ENCODE assay signal across 10 mouse cellular contexts in genomic region chr1:40358771-40359181, GRCm38 (mm10). TPM values are rescaled to one million over a fixed set of nuclear protein-coding genes. Genes with fewer than 3 reads are reported as not detected.
A peak's percentile ranks its signal among the peaks of the same experiment; 100 is the strongest.
DNase-seq lines count a peak whose midpoint lies in the region; ATAC-seq and TF ChIP-seq lines count a peak whose summit lies in the region.
"Had no signal": no experiment of that assay in that cellular context is flagged by ENCODE, and none has a peak within 500 bp of the region (broad histone marks: within the 10 kb centered on the region; RNA-seq: fewer than 3 reads in every experiment).

No protein-coding gene starts in this region.

- H3K36me3 ChIP-seq in intestine, embryonic 16.5 days (ENCODE audit: control insufficient read depth, insufficient read depth, low read length) = no peaks in the 10 kb centered on the region
- H3K36me3 ChIP-seq in intestine, embryonic 15.5 days = no peaks in the 10 kb centered on the region
- no peaks in the 10 kb centered on the region for H3K36me3 ChIP-seq in G1E (replicated peaks)
- no peaks in the 10 kb centered on the region for H3K36me3 ChIP-seq in embryonic facial prominence, embryonic 10.5 days (replicated peaks)
- no peaks in the 10 kb centered on the region for H3K36me3 ChIP-seq in liver, embryonic 12.5 days
- H3K36me3 ChIP-seq: midbrain, embryonic 13.5 days had no signal

- no peaks in the 10 kb centered on the region for H3K27me3 ChIP-seq in intestine, embryonic 16.5 days (replicated peaks; ENCODE audit: control insufficient read depth, insufficient read depth, low read length)
- no peaks in the 10 kb centered on the region for H3K27me3 ChIP-seq in intestine, embryonic 15.5 days (replicated peaks)
- H3K27me3 ChIP-seq in G1E (ENCODE audit: insufficient read depth, low read length) = no peaks in the 10 kb centered on the region
- H3K27me3 ChIP-seq in embryonic facial prominence, embryonic 10.5 days (replicated peaks; ENCODE audit: low read depth, poor library complexity, severe bottlenecking) = no peaks in the 10 kb centered on the region
- no peaks in the 10 kb centered on the region for H3K27me3 ChIP-seq in liver, embryonic 12.5 days (replicated peaks)
- H3K27me3 ChIP-seq: forebrain, embryonic 13.5 days; midbrain, embryonic 13.5 days had no signal

- WGBS in intestine, embryonic 16.5 days = 59% methylated on average over 4 of the region's 4 CpGs
- WGBS in intestine, embryonic 15.5 days = 56% methylated on average over 4 of the region's 4 CpGs
- WGBS in embryonic facial prominence, embryonic 10.5 days = 80% methylated on average over 4 of the region's 4 CpGs
- 35% methylated on average over 4 of the region's 4 CpGs for WGBS in liver, embryonic 12.5 days (ENCODE audit: insufficient replicate concordance)

- no peak overlapping the region for H3K4me3 ChIP-seq in intestine, embryonic 16.5 days (ENCODE audit: low read length)
- H3K4me3 ChIP-seq in intestine, embryonic 15.5 days (replicated peaks) = no peak overlapping the region
- peak overlapping the region; percentile 13; the same call in 1 of the 2 replicates for H3K4me3 ChIP-seq in G1E (ENCODE audit: low read depth, low read length)
- no peak overlapping the region for H3K4me3 ChIP-seq in embryonic facial prominence, embryonic 10.5 days
- no peak overlapping the region for H3K4me3 ChIP-seq in liver, embryonic 12.5 days
- H3K4me3 ChIP-seq: forebrain, embryonic 13.5 days; midbrain, embryonic 13.5 days had no signal

- no peak overlapping the region for H3K4me2 ChIP-seq in intestine, embryonic 16.5 days (ENCODE audit: low read depth, low read length)
- no peak overlapping the region for H3K4me2 ChIP-seq in intestine, embryonic 15.5 days (replicated peaks)
- no peak overlapping the region for H3K4me2 ChIP-seq in liver, embryonic 12.5 days
- H3K4me2 ChIP-seq: forebrain, embryonic 13.5 days; midbrain, embryonic 13.5 days had no signal

- no peak overlapping the region for H3K27ac ChIP-seq in intestine, embryonic 16.5 days (ENCODE audit: low read length)
- no peak overlapping the region for H3K27ac ChIP-seq in intestine, embryonic 15.5 days
- H3K27ac ChIP-seq in embryonic facial prominence, embryonic 10.5 days (replicated peaks) = 0 out of 2 replicates have a peak overlapping the region, but pooled peaks have one; percentile 48
- H3K27ac ChIP-seq in liver, embryonic 12.5 days = no peak overlapping the region
- H3K27ac ChIP-seq: forebrain, embryonic 13.5 days; midbrain, embryonic 13.5 days had no signal

- H3K9me3 ChIP-seq in intestine, embryonic 16.5 days (ENCODE audit: control insufficient read depth, low read length) = no peaks in the 10 kb centered on the region
- H3K9me3 ChIP-seq in intestine, embryonic 15.5 days = no peaks in the 10 kb centered on the region
- H3K9me3 ChIP-seq in G1E (replicated peaks) = no peaks in the 10 kb centered on the region
- no peaks in the 10 kb centered on the region for H3K9me3 ChIP-seq in embryonic facial prominence, embryonic 10.5 days
- no peaks in the 10 kb centered on the region for H3K9me3 ChIP-seq in liver, embryonic 12.5 days (replicated peaks)
- H3K9me3 ChIP-seq: forebrain, embryonic 13.5 days; midbrain, embryonic 13.5 days had no signal

- DNase-seq in G1E (ENCODE audit: low spot score) = peak; percentile 54
- no peak for DNase-seq in embryonic facial prominence, embryonic 10.5 days (ENCODE audit: low spot score)
- no peak for DNase-seq in layer of hippocampus, adult 18-20 months (ENCODE audit: low spot score in 2 of 2)
- no peak for DNase-seq in cerebellum, adult 8-10 months
- DNase-seq: cerebellum, adult 18-20 months had no signal

- H3K9ac ChIP-seq in intestine, embryonic 16.5 days (ENCODE audit: low read depth, low read length) = no peak overlapping the region
- H3K9ac ChIP-seq in intestine, embryonic 15.5 days = no peak overlapping the region
- H3K9ac ChIP-seq in liver, embryonic 12.5 days = no peak overlapping the region
- H3K9ac ChIP-seq: forebrain, embryonic 13.5 days; midbrain, embryonic 13.5 days had no signal

- peak; percentile 26; the same call in 1 of the 2 replicates for ATAC-seq in intestine, embryonic 16.5 days
- no peak for ATAC-seq in intestine, embryonic 15.5 days
- peak; percentile 74 for ATAC-seq in G1E (ENCODE audit: extremely low read depth, insufficient number of reproducible peaks, low FRiP score, poor library complexity, severe bottlenecking)
- peak; percentile 44; the same call in 1 of the 2 replicates for ATAC-seq in liver, embryonic 12.5 days
- ATAC-seq: forebrain, embryonic 13.5 days; midbrain, embryonic 13.5 days had no signal

- no peak for TF ChIP-seq CTCF in G1E (IDR thresholded peaks at IDR 0.05; ENCODE audit: low read depth, low read length)

- no peaks in the 10 kb centered on the region for H3K4me1 ChIP-seq in intestine, embryonic 16.5 days (ENCODE audit: control insufficient read depth, insufficient read depth, low read length)
- H3K4me1 ChIP-seq in intestine, embryonic 15.5 days (replicated peaks) = peaks cover 2% of the 10 kb centered on the region; the same call in 1 of the 2 replicates
- peaks cover 98% of the 10 kb centered on the region for H3K4me1 ChIP-seq in G1E (ENCODE audit: insufficient read depth, low read depth, low read length)
- H3K4me1 ChIP-seq in embryonic facial prominence, embryonic 10.5 days = peaks cover 24% of the 10 kb centered on the region
- H3K4me1 ChIP-seq in liver, embryonic 12.5 days = peaks cover 43% of the 10 kb centered on the region
- H3K4me1 ChIP-seq: forebrain, embryonic 13.5 days; midbrain, embryonic 13.5 days had no signal

RNA-seq across cellular contexts. Expression of gene Il1rl2, which starts 34.4 kb away (rescaled TPM):
- 4.4 and 5.2 TPM in 2 replicates for polyA plus RNA-seq in intestine, embryonic 16.5 days (2015; fragmentation: Nextera tagmentation; extraction: Ambion mirVana)
- 4.9 and 5.3 TPM in 2 replicates for polyA plus RNA-seq in intestine, embryonic 15.5 days (2015; fragmentation: Nextera tagmentation; extraction: Ambion mirVana)
- 0.83 and 1.2 TPM in 2 replicates for total RNA-seq in G1E (2014; fragmentation: Nextera tagmentation)
- total RNA-seq in G1E (2017) = 0.12 and 0.33 TPM in 2 replicates
- polyA plus RNA-seq in G1E (2012) = 0.02 TPM in 1 of 2 replicates, not detected in the other
- 1.8 and 2.1 TPM in 2 replicates for polyA plus RNA-seq in embryonic facial prominence, embryonic 10.5 days (2016; fragmentation: Nextera tagmentation; extraction: Ambion mirVana)
- 1.8 and 2.2 TPM in 2 replicates for polyA plus RNA-seq in liver, embryonic 12.5 days (2016; fragmentation: Nextera tagmentation; extraction: Ambion mirVana)
- under 1 TPM; 0.22 to 0.38 TPM for total RNA-seq in layer of hippocampus, adult 18-20 months (2021)
